Mouse (Mus musculus) lung, postnatal 4 days (tissue): ENCODE results near the gene Pan3.
A peak's percentile ranks its signal among the peaks of the same experiment; 100 is the strongest.

ENCODE experiments used
- DNase-seq, 2 experiments: peaks; one replicate each; pipeline ENCODE4 v3.0.0; 2021

The Pan3 gene

DNA sequence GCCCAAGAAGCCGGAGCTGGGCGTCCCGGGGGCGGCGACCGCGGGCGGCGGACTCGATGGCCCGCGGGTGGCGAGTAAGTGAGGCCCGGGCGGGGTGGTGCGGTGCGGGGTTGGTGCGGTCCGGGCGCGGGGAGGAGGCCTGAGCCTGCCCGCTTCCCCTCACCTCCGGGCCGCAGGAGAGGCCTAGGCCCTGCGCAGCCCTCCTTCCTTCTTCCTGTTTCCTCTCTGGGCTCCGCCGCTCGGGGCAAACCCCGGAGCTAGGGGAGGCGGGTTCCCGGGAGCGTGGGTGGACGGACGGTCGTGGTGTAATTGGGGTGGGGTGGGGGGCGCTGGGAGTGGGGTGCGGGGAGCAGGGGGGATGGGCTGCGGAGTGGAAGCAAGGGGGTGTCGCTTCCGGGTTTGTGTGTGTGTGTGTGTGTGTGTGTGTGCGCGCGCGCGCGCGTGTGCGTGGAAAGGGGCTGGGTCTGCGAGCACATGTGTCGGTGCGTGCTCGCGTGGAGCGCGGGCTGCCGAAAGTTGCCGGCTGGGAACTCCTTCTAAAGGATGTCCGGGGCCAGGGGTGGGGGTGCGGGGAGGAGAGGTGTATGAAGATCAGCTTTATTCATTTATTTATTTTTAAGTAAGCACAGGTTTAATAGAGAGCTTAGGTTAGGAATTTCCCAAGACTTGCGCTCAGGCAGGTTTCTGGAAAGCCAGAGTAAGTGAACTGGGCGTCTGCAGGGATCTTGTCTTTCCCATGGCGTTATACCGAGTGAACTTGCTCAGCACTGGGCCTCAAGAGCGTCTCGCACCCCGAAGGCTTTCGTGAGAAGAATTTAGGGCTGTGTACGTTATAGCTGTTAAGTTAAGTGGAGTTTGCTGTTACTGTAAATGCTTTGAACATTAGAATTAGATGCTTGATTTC lies 1.2 kb downstream of the Pan3 start:
- DNase-seq = peak; percentile 81 to 83

DNA sequence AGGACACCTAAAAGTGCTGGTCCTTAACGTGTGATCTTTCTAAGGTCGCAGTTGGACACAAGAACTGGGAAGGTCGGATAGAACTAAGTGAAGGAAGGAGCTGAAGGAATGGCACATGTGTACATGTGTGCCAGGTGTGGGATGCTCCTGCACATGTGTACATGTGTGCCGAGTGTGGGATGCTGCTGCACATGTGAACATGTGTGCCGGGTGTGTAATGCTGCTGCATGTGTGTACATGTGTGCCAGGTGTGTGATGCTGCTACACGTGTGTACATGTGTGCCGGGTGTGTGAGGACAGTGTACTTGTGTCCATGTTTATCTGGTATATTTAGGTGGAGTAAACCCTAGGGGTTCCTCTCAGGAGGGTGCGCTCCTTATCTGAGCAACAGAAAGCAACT lies 3.0 kb downstream of the Pan3 start:
- no peak for DNase-seq

DNA sequence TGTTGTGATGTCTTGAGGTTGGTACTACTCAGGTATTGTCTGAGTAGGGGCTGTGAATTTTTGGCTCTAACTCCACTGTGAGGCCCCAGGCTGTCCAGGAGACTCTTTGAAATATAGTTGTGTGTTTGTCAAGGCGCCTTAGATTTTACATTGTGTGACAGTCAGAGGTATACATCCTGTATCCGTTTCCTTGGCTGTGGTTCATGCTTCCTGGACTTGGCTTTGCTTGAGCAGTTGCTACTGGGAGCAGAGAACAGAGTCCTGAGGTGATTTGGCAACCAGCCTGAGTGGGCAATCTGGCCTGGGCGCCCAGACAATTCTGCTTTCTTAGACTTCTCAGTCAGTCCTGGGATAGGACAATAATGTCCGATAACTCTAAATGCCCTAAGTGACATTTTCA lies 5.3 kb downstream of the Pan3 start:
- DNase-seq = peak; percentile 71 to 80

DNA sequence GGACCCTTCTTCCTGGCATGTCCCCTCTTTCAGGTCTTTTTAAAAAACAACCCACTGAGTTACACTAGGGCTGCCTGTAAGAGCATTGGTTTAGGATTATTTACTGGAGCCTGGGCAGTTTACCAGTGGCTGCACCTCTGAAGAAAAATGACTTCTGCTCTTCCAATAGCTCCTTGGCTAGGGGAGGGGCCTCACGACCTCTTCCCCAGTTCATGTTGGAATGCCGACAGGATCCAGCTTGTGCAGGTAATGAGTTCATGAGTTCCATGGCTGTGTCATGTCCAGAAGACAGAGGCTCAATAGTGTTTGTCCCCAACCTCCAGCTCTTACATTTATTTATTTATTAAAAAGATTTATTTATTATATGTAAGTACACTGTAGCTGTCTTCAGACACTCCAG lies 5.8 kb downstream of the Pan3 start:
- DNase-seq = no peak

DNA sequence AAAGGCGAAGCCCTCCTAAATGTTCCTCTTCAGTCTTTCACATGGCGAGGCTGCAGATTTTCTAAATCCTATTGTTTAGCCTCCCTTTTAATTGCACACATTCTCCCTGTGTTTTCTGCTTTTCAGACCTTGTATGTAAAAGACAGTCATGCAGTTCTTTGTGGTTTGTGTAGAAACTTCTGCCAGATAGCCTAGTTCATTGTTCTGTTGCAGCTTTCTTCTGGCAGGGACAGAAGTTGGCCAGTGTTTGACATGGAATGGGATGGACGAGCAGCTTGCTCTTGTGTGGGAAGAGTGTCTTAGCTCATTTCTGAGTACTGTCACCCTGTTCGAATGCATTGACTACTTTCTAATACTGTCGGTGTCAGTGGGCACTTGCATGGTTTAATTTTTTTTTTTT lies 6.5 kb downstream of the Pan3 start:
- DNase-seq = no peak

DNA sequence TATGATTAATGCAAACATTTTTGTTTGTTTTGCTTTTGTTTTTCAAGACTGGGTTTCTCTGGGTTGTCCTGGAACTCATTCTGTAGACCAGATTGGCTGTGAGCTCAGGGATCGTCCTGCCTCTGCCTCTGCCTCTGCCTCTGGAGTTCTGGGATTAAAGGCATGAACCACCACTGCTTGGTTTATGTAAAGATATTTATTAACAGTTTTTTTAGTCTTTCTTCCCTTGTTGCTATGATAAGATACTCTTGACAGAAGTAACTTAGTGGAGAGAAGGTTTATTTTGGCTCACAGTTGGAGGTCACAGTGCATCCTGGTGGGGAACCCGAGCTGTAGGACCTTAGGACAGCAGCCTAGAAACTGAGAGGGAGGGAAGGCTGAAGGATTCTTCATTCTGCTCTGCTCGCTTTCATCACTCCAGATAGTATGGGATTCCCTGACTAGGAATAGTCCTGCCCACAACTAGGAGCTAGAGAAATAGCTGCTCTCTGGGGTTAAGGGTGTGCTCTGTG lies 11.1 kb downstream of the Pan3 start:
- DNase-seq = no peak

DNA sequence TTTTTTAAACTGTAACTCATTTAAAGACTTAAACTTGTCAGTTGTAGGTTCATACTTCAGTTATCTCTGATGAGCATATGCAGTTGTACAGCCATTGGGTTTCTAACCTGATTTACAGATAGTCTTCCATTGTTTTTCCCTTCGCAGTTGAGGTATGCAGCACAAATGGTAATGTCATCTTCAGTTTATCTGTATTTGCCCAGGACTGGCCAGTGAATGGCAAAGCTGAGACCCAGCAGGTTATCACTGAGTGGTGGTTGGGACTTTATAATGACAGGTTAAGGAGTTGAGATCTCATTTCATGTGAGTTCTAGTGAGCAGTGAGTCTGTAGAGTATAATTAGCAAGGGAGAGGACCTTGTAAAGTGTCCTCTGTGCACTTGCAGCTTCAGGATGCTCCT lies 12.0 kb downstream of the Pan3 start:
- DNase-seq = no peak

DNA sequence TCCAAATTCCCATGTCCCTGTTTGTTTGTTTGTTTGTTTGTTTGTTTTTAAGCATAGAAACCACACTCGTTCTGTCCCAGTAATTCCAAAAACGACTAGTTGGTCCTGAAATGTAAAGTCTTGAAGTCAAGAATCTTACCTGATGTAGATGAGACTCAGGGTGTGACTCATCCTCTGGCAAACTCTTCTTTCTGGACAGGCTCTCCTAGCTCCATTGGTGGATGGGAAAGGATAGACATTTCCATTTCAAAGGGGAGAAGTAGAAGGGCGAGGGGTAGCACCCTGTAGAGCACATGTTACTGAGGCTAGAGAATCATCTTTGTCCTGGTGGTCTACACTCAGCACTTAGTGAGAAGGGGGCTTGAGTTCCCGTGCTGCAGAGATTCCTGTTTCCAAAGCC lies 12.8 kb downstream of the Pan3 start:
- no peak for DNase-seq

DNA sequence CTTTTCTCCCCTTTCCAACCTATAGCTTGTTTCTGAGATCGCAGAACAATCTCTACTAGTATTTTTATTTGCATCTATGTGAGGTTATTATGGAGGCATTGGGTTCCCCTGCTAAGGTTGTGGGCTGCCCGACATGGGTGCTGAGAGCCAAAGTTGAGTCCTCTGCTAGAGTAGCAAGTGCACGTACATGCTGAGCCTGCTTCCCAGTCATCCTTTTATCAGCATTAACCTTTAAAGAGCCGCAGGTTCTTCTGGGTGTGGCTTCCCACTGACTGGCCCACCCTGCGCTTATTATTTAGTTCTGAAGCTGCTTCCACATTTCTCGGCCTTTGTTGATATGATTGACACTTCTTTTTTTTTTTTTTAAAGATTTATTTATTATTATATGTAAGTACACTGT lies 14.3 kb downstream of the Pan3 start:
- no peak for DNase-seq

DNA sequence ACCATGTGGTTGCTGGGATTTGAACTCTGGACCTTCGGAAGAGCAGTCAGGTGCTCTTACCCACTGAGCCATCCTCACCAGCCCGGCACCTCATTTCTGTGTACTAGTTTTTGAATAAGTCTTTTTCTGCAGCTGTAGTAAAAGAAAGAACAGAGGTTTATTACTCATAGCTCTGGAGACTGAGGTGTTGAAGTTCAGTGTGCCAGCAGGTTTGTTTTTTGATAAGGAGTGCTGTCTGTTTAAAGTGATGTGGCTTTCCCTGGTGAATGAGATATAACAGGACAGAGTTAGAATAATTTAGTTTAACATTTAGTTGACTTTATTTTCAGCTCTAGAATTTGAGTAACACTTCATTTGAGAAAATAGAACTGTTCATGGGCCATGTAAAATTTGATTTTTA lies 14.8 kb downstream of the Pan3 start:
- DNase-seq = no peak

DNA sequence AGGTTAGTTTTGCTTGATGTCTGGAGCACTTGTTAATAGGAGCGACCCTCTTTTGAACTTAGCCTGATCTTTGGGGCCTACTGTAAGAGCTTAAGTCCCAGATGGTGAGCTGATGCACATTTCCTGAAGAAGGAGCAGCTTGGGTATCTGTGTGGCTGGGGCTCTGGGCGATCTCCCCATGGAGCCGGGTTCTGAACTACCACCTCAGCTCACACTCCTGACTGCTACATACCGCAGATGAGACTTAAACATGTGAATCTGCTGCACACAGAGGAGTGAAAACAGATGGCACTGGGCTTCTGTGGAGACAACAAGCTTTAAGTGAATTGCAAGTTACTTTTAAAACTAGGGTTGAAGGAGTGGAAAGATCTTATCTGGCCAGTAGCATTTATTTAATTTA lies 15.3 kb downstream of the Pan3 start:
- no peak for DNase-seq

DNA sequence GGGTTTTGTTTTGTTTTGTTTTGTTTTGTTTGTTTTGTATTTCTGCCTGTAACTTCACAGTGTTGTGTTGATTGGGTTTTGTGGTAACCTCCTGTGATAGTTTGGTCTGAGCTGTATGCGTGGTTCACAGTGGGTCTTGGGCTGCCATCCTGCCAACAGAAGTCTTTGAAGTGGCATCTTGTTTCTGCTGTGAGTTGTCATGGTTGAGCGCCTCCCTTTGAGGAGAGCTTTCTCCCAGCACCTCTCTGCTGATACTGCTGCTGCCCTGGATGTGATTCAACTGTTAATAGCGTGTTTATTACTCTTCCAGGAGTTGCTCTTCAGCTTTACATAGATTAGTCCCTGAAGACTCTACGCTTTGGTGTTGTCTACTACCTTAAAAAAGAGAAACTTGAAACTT lies 18.6 kb downstream of the Pan3 start:
- DNase-seq = no peak

DNA sequence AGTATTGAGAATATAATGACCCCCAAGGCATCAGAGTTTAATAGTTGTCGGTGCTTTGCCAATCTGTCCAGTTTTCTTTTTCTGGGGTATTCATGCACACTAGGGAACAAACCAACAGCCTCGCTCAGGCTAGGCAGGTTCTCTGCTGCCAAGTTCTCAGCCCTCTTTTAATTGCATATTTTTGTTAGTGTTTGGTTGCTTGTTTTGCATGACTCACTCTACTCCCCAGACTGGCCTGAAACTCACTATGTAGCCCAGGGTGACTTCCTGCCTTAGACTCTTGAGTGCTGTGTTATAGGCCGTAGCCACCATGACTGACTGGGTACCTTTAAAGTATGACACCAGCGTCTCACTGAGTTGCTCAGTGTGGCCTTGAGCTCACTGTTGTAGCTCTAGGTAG lies 19.0 kb downstream of the Pan3 start:
- no peak for DNase-seq

DNA sequence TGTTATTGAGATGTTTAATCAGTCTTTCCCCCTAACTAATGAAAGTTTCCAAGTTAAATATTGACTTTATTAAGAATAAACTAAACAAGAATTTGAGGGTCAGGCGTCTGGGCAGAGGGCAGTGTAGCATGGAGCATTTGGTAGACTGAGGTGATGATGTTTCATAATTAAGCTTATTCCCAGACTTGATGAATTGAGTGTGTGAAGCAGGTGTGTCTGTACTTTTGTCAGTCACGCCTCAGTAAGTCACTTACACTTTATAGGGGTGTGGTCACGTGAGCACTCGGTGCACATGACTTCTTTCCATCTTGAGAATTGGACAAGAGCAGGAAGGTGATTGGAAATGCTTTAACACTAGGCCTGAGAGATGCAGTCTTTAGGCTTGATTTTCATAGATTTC lies 26.5 kb downstream of the Pan3 start:
- DNase-seq = no peak

DNA sequence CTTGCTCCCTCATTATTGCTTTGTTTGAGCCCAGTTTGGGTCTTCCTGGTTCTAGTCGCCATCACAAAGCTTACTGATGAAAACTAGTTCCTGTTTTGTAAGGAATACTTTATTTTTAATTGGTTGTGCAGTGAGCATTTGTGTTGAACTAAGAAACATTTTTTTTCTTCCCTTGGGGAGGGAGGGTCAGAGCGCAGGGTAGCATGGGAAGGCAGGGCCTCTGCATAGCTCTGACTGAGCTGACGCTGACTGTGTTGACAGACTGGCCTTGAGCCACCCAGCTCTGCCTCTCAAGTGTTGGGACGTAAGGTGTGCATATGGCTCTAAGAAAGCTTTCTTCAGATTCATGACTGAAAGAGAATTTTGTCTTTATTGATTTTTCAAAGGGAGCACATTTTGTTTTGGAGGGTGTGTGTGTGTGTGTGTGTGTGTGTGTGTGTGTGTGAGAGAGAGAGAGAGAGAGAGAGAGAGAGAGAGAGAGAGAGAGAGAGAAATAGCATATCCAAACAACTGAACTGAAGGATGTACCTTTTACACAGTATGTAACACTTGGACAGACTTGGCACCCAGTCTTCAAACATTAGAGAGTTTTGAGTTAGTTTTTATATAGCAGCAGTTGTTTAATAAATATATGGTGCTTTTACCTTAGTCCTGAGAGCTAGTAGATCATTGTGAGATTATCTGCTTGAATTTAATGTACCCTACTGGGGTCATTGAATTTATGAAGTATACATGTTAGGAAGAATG lies 30.0 kb downstream of the Pan3 start:
- DNase-seq = peak; percentile 55 to 70

DNA sequence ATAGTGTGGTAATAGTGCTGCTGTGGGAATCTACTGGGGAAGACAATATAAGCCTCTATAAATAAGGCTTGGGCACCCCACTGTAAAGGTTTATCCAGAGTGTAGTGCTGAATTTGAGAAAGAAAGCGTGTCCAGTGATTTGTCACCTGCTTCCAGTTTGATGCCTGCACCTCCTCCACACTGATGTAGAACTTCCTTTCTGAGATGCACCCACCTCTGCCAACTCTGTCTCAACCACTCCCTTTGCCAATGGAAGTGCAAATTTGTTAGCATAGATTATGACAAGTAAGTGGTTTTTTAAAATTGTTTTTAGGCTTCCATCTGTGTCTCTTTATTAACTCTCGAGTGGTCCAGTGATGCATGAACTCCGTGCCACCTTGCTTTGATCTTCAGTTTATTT lies 33.3 kb downstream of the Pan3 start:
- no peak for DNase-seq

DNA sequence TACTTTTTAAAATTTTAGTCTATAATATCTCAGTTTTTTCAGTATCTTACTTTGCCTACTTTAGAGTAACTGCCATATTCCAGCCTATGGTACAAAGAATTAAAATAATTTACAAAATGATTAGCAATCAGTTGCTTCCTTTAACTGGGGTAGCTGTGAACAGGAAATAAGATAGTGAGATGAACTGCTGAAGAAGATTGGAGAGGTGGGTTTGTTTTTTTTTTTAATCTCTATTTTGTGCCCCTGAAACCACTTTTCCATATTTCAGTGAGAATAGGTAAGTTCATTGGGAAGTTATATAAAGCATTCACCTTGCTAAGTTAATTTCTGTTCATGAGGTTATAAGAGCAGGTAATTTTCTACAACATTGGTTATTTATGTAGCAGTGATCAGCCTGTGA lies 36.4 kb downstream of the Pan3 start:
- DNase-seq = no peak

DNA sequence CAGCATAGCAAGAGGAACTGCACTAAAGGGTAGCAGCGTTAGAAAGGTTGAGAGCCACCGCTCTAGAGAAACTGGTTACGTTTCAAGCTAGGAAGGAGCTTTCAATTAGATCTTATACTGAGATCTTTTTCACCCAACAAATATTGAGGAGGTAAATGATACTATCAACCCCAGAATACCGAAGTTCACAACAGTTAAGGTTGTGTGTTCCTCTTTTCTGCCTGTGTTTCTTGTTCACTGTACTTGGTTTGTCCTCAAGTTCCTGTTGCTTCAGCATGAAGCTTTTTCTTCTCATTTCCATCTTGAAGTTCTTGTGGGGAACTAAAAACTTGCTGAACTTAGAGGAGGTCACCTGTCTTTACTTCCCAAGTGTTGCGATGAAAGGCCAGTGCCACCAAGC lies 41.2 kb downstream of the Pan3 start:
- no peak for DNase-seq

DNA sequence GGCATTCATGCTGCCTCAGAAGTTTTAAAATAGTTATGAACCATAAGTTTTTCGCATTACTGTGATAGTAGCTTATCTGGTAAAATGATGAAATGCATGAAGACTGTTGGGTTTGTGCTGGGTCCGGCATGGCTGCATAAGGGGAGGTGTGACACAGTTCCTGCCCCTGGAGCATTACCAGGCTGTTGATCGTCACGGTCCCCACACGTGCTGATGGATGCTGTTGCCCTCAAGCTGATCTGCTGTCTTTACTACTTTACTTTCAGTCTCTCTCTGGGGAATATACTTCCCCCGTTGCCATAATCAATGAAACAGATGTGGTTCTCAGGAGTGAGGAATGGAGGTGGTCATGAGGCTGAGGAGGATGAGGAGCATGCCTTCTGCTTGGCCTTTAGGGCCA lies 43.1 kb downstream of the Pan3 start:
- no peak for DNase-seq

DNA sequence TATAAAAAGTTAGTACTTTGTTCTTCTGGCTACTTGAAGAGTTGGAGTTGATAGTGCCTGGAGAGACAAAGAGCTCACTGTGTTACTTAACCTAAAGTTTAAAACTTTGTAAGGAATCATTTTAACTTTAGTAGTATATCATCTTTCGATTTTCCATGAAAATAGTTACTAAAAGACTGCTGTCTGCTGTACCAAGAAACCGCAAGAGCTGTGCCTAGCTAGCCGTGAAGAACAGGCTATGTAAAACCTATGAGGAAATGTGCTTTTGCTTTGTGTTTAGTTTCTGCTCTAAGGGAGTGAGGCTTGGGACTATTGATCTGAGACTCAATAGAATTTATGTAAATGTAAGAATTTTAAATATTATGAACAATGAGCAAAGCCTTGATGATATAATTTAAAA lies 43.9 kb downstream of the Pan3 start:
- DNase-seq = no peak

DNA sequence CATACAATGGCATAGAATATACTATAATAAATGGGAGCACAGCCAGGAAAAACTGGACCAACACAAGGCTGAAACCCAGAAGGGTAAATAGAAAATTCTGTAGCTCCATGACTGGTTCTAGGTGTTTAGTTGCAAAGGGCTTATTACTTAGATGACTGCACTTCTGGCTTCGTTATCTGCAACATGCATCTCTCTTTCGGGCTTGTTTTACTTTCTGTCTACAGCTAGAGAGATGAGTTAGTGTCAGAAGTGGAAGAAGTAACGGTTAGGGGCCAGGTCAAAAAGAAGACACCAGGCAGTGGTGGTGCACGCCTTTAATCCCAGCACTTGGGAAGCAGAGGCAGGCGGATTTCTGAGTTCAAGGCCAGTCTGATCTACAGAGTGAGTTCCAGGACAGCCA lies 46.1 kb downstream of the Pan3 start:
- DNase-seq = no peak

DNA sequence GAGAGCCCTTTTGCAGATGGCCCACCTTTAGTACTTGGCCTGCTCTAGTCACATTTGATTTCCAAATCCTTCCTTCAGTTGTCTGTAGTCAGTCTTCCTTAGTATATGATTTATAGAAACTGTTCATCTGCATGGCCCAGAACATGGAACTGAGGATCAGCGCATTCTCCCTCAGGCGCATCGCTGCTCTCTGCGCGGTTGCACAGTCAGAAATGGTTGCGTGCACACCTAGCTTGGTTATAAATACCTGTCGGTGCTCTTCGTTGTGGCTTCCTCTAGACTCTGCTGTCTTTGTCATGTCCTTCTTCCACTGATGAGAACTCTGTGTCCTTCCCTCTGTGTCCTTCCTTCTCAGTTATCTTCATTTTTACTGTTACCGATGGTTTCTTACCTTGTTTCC lies 47.1 kb downstream of the Pan3 start:
- DNase-seq = no peak

DNA sequence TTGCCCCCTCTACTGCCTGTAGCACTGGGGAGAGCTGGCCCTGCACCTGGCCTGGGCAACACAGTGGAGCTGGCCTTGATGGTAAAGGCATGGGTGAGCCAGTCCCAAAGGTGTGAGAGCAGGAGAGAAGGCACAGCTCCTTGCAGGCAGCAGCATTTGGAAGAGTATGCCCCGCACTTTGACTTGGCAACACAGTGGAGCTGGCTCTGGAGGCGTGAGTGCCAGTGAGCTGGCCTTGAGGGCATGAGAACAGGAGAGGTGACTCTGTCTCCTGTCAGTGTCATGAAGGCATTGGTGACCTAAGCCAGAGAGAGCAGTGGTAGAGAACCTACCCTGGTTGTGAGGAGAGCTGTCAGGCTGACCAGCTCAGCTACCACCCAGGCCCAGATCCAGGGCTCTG lies 49.4 kb downstream of the Pan3 start:
- no peak for DNase-seq

DNA sequence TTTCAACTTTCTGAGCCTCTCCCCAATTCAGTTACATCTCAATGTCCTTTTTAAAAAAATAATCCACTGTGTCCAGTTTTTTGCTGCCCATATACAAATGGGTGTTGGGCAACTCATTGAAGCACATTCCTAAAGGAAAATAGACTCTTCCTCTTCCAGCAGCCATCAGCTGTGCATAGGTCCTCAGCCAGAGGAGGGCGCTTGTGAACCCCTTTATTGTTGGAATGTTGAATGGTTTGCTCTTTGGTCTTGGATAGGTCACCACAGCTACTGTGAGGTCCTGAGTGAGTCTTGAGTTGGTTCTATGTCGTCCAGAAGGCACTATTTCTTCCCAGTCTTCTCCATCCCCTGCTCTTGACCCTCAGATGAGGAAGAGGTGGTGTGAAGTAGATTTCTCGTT lies 54.2 kb downstream of the Pan3 start:
- peak in 1 of 2 experiments; percentile 39 for DNase-seq
